In the genomic region with DNA sequence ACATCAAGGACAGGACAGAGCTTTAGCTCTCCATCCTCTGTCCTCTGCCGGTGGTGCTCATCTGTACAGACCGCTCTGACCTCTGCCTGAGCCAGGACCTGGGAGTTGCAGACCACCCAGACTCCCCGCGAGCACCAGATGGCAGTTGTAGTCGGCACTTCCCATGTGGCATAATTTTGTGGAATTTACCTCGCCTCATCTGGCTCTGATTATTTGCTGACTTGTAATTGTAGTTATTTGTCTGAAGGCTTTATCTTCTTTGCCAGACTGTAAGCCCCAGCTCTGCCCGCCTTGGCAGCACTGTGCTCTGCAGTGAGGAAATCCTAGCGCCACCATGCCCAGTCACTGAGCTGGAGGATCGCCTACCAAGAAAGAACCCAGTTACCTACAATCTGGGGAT, we compare ENCODE assay signal across 8 mouse cellular contexts. TPM values are rescaled to one million over a fixed set of nuclear protein-coding genes. Genes with fewer than 3 reads are reported as not detected.
A peak's percentile ranks its signal among the peaks of the same experiment; 100 is the strongest.
DNase-seq lines count a peak whose midpoint lies in the region; ATAC-seq and TF ChIP-seq lines count a peak whose summit lies in the region.

No protein-coding gene starts in this region.

- H3K4me1 ChIP-seq in stomach, embryonic 14.5 days (ENCODE audit: control insufficient read depth, insufficient read depth, low read length), result no peaks in the 10 kb centered on the region
- no peaks in the 10 kb centered on the region for H3K4me1 ChIP-seq in stomach, postnatal 0 days (replicated peaks; ENCODE audit: control insufficient read depth, insufficient read depth)
- H3K4me1 ChIP-seq in liver, postnatal 0 days (ENCODE audit: insufficient read depth), result no peaks in the 10 kb centered on the region

- WGBS in stomach, embryonic 14.5 days, result 13% methylated on average over 9 of the region's 9 CpGs
- 19% methylated on average over 9 of the region's 9 CpGs for whole genome bisulfite sequencing in stomach, postnatal 0 days
- WGBS in liver, postnatal 0 days (ENCODE audit: insufficient replicate concordance), result 25% methylated on average over 9 of the region's 9 CpGs

- peak overlapping the region; percentile 28 for H3K4me2 ChIP-seq in stomach, embryonic 14.5 days (replicated peaks; ENCODE audit: low read depth, low read length)
- H3K4me2 ChIP-seq in stomach, postnatal 0 days (replicated peaks; ENCODE audit: low read depth), result no peak overlapping the region
- 0 out of 2 replicates have a peak overlapping the region, but pooled peaks have one; percentile 11 for H3K4me2 ChIP-seq in liver, postnatal 0 days (ENCODE audit: low read depth, low read length)

- no peak overlapping the region for H3K9ac ChIP-seq in stomach, embryonic 14.5 days (replicated peaks; ENCODE audit: low read depth, low read length)
- H3K9ac ChIP-seq in stomach, postnatal 0 days (ENCODE audit: low read length), result no peak overlapping the region
- no peak overlapping the region for H3K9ac ChIP-seq in liver, postnatal 0 days (replicated peaks)

- ATAC-seq in frontal cortex, adult (ENCODE audit: low TSS enrichment), result peak; percentile 86
- ATAC-seq in stomach, embryonic 14.5 days (ENCODE audit: insufficient number of reproducible peaks, insufficient read depth, low FRiP score, low read depth), result no peak
- ATAC-seq in stomach, postnatal 0 days (ENCODE audit: low FRiP score, low TSS enrichment), result no peak
- no peak for ATAC-seq in liver, postnatal 0 days

- DNase-seq in frontal cortex, postnatal 10 days (ENCODE audit: low spot score in 2 of 2), result no peak
- DNase-seq in stomach, postnatal 0 days (ENCODE audit: low spot score), result no peak
- no peak for DNase-seq in liver, postnatal 0 days
- DNase-seq in gastrocnemius, adult 2 months, result no peak
- no peak for DNase-seq in urinary bladder, postnatal 25 days (ENCODE audit: low spot score)
- no peak for DNase-seq in right cerebral cortex, postnatal 14 days

- H3K36me3 ChIP-seq in stomach, embryonic 14.5 days (ENCODE audit: control insufficient read depth, insufficient read depth, low read length), result no peaks in the 10 kb centered on the region
- no peaks in the 10 kb centered on the region for H3K36me3 ChIP-seq in stomach, postnatal 0 days (ENCODE audit: control insufficient read depth, insufficient read depth, low read length)
- no peaks in the 10 kb centered on the region for H3K36me3 ChIP-seq in liver, postnatal 0 days (replicated peaks; ENCODE audit: insufficient read depth, low read length)

- intact Hi-C loops in gastrocnemius, adult 2 months (cut with DNase I), result no loop called here

- no peak for TF ChIP-seq CTCF in stomach, postnatal 0 days (IDR thresholded peaks at IDR 0.05; ENCODE audit: low read depth)
- no peak for TF ChIP-seq CTCF in liver, postnatal 0 days (IDR thresholded peaks at IDR 0.05; ENCODE audit: low read depth)
- TF ChIP-seq CTCF in gastrocnemius, adult 2 months (IDR thresholded peaks at IDR 0.05), result no peak

- no peak for TF ChIP-seq EP300 in stomach, postnatal 0 days (optimal IDR thresholded peaks at IDR 0.05)
- no peak for TF ChIP-seq EP300 in liver, postnatal 0 days (IDR thresholded peaks at IDR 0.05; ENCODE audit: low read depth)

- H3K9me3 ChIP-seq in stomach, embryonic 14.5 days (ENCODE audit: control insufficient read depth, low read depth, low read length), result no peaks in the 10 kb centered on the region
- H3K9me3 ChIP-seq in stomach, postnatal 0 days (ENCODE audit: control insufficient read depth, low read length), result no peaks in the 10 kb centered on the region
- no peaks in the 10 kb centered on the region for H3K9me3 ChIP-seq in liver, postnatal 0 days (ENCODE audit: low read length)

- H3K27me3 ChIP-seq in stomach, embryonic 14.5 days (ENCODE audit: control insufficient read depth, insufficient read depth, low read length), result no peaks in the 10 kb centered on the region
- H3K27me3 ChIP-seq in stomach, postnatal 0 days (ENCODE audit: control insufficient read depth, insufficient read depth, low read length), result no peaks in the 10 kb centered on the region
- no peaks in the 10 kb centered on the region for H3K27me3 ChIP-seq in liver, postnatal 0 days (ENCODE audit: insufficient read depth, low read length)

- H3K4me3 ChIP-seq in stomach, embryonic 14.5 days (ENCODE audit: low read depth, low read length), result 0 out of 2 replicates have a peak overlapping the region, but pooled peaks have one; percentile 9
- H3K4me3 ChIP-seq in stomach, postnatal 0 days (ENCODE audit: low read depth, low read length), result no peak overlapping the region
- no peak overlapping the region for H3K4me3 ChIP-seq in liver, postnatal 0 days (ENCODE audit: low read depth, low read length)
- H3K4me3 ChIP-seq in gastrocnemius, adult 2 months, result no peak overlapping the region

- no peak overlapping the region for H3K27ac ChIP-seq in stomach, embryonic 14.5 days (ENCODE audit: low read length)
- no peak overlapping the region for H3K27ac ChIP-seq in stomach, postnatal 0 days (replicated peaks)
- H3K27ac ChIP-seq in liver, postnatal 0 days (ENCODE audit: low read depth), result no peak overlapping the region
- H3K27ac ChIP-seq in gastrocnemius, adult 2 months, result no peak overlapping the region

RNA-seq across cellular contexts. Expression of a gene that starts 35.8 kb away (rescaled TPM):
- 20.7 and 22.0 TPM in 2 replicates for polyA plus RNA-seq in stomach, embryonic 14.5 days (2014; fragmentation: Nextera tagmentation; extraction: Ambion mirVana)
- polyA plus RNA-seq in stomach, postnatal 0 days (2015; fragmentation: Nextera tagmentation; extraction: Ambion mirVana), result 7.4 and 7.5 TPM in 2 replicates
- 7.2 TPM in 2 replicates for polyA plus RNA-seq in liver, postnatal 0 days (2015; fragmentation: Nextera tagmentation; extraction: Ambion mirVana)
- total RNA-seq in gastrocnemius, adult 2 months (2021), result 10 to 100 TPM; 10.1 to 15.0 TPM
